Mouse (Mus musculus) forebrain, embryonic 10.5 days (tissue): ENCODE results near the gene Catsperg2. TPM values are rescaled to one million over a fixed set of nuclear protein-coding genes. Genes with fewer than 3 reads are reported as not detected.
A peak's percentile ranks its signal among the peaks of the same experiment; 100 is the strongest.
"Not testable (repeated sequence)": the region's sequence is repeated elsewhere in the genome, so short reads cannot be mapped to it uniquely, and the experiment has no call there.

Experiments
- DNase-seq: peaks from one replicate; pipeline ENCODE4 v3.0.0-alpha.2; 2017; ENCODE audit warnings: low spot score; ENCODE audit errors: extremely low spot score
- H3K27ac ChIP-seq: fragments of 300-500 bp; sonication (generic); 2 replicates; pipeline ENCODE4 v1.5.1; 2016; ENCODE audit warnings: mild to moderate bottlenecking
- H3K27me3 ChIP-seq: fragments of 300-500 bp; sonication (generic); 2 replicates; pipeline ENCODE4 v1.6.1; 2016; ENCODE audit warnings: mild to moderate bottlenecking; ENCODE audit not compliant: poor library complexity, severe bottlenecking
- H3K36me3 ChIP-seq: fragments of 300-500 bp; sonication (generic); replicated peaks from 2 replicates; pipeline ENCODE4 v1.6.1; 2016; ENCODE audit warnings: mild to moderate bottlenecking, moderate library complexity
- H3K4me1 ChIP-seq: fragments of 300-500 bp; sonication (generic); 2 replicates; pipeline ENCODE4 v1.6.1; 2016
- H3K4me3 ChIP-seq: fragments of 300-500 bp; sonication (generic); 2 replicates; pipeline ENCODE4 v1.5.1; 2016; ENCODE audit warnings: mild to moderate bottlenecking, moderate library complexity
- H3K9me3 ChIP-seq: fragments of 300-500 bp; sonication (generic); 2 replicates; pipeline ENCODE4 v1.6.1; 2016; ENCODE audit warnings: mild to moderate bottlenecking, moderate library complexity
- WGBS: fragments of 180-500 bp; shearing (Covaris S2); methylation state at CpG from one replicate; pipeline ENCODE4 v1.1.7; 2016; 5-methylcytosine and 5-hydroxymethylcytosine counted together
- microRNA counts: library from miRNA; unstranded; fragments of <30 nt; microRNA quantifications from one replicate; lab custom pipeline; 2017
- microRNA-seq: library from miRNA; unstranded; fragments of <30 nt; microRNA quantifications from one replicate; pipeline ENCODE4, GENCODE M21; 2017
- polyA plus RNA-seq: library from polyadenylated mRNA; unstranded; fragments of >200 nt; fragmentation: Nextera tagmentation; extraction: Ambion mirVana; gene quantifications from 2 replicates; pipeline ENCODE4 v1.2.1, GENCODE M21; 2016

Catsperg2 gene
- polyA plus RNA-seq, 1 experiment from 2014 or later: not detected

DNA sequence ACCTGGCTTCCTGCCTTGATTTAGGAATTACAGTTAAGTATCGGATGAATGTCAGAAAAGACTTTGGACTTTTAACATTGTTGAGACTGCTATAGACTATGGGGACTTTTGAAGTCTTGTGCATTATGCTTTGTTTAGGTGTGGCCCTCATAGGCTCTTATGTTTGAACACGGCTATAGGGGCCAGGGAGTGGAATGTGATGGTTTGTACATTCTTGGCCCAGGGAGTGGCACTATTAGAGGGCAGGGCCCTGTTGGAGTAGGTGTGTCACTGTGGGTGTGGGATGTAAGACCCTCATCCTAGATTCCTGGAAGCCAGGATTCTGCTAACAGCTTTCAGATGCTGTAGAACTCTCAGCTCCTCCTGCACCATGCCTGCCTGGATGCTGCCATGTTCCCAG, 17.9 kb downstream of the Catsperg2 start:
- 94% methylated on average over 2 of the region's 2 CpGs for WGBS
- not testable (repeated sequence) for H3K27me3 ChIP-seq

DNA sequence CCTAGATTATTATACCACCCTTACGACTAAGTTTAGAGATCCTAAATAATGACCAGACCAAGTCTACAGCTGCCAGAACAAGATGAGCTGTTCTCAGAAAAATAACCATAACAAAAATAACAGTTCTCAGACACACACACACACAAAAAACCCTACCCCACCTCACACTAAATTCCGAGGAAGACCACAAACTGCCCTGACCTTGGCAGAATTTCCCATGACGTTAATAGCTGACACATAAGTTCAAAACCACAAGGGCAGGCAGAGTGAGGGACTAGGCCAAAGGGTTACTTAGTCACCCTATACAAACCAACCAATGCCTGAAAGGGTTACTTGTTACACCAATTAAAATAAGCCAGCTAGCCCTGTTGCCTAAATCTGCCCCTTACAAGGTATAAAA, 31.6 kb downstream of the Catsperg2 start:
- H3K4me1 ChIP-seq, H3K4me3 ChIP-seq, H3K27ac ChIP-seq, H3K27me3 ChIP-seq, DNase-seq, H3K36me3 ChIP-seq: not testable (repeated sequence)
- peaks cover 11% of the 10 kb centered on the region; the same call in 1 of the 2 replicates for H3K9me3 ChIP-seq
- 88% methylated on average over 3 of the region's 3 CpGs for WGBS

More for the DNA sequence above, 17.9 kb downstream of the Catsperg2 start:
- H3K4me3 ChIP-seq, H3K4me1 ChIP-seq, H3K27ac ChIP-seq, H3K9me3 ChIP-seq, H3K36me3 ChIP-seq, DNase-seq: not testable (repeated sequence)

- H3K27me3 ChIP-seq: no peaks in the 10 kb centered on the region
- no peak overlapping the region for H3K27ac ChIP-seq
- no peaks in the 10 kb centered on the region for H3K4me1 ChIP-seq
- H3K36me3 ChIP-seq: no peaks in the 10 kb centered on the region
- DNase-seq: no peak
- H3K9me3 ChIP-seq: peaks cover 52% of the 10 kb centered on the region
- 66% methylated on average over 3 of the region's 3 CpGs for WGBS
- H3K4me3 ChIP-seq: no peak overlapping the region
Measured at GRCm38 (mm10) chr7:29681868-29682267, 45.0 kb downstream of the Catsperg2 start.

MicroRNA genes within 50 kb of the gene (microRNA counts, 519-probe panel; counts per million panel counts)
- microRNA mmu-miR-1964 (lab: Ali Mortazavi, UCI): 341 counts per million, percentile 65 among the panel's probes with 10 or more counts

Small RNAs within 50 kb of the gene (microRNA-seq; reads per million reads assigned to microRNA genes)
- 5.4 reads per million, percentile 13 among the genes with 10 or more reads in this experiment for gene Mir1964

Other genes with a start within 250 kb of the Catsperg2 start
- gene Sipa1l3, start 208.4 kb downstream of the Catsperg2 start, polyA plus RNA-seq: 9.3 and 12.4 TPM in 2 replicates
- 11.6 and 11.8 TPM in 2 replicates for gene Zfp84, start 41.5 kb upstream of the Catsperg2 start, polyA plus RNA-seq
- 6.9 and 7.0 TPM in 2 replicates for gene Zfp30, start 57.0 kb upstream of the Catsperg2 start, polyA plus RNA-seq
- 11.6 and 13.2 TPM in 2 replicates for gene Zfp790, start 89.1 kb upstream of the Catsperg2 start, polyA plus RNA-seq
- 10.5 and 10.6 TPM in 2 replicates for gene Zfp940, start 126.6 kb upstream of the Catsperg2 start, polyA plus RNA-seq
- 8.4 and 9.0 TPM in 2 replicates for gene Zfp420, start 132.9 kb upstream of the Catsperg2 start, polyA plus RNA-seq
- gene Zfp27, start 179.5 kb upstream of the Catsperg2 start, polyA plus RNA-seq: 9.8 and 10.0 TPM in 2 replicates
- gene Zfp383, start 181.2 kb upstream of the Catsperg2 start, polyA plus RNA-seq: 4.0 and 5.2 TPM in 2 replicates
- 13.5 and 13.8 TPM in 2 replicates for gene Zfp74, start 227.1 kb upstream of the Catsperg2 start, polyA plus RNA-seq